Mouse (Mus musculus) gastrocnemius, postnatal 25 days (tissue): ENCODE results near the gene Kcnh2. TPM values are rescaled to one million over a fixed set of nuclear protein-coding genes. Genes with fewer than 3 reads are reported as not detected.

Experiments used
- DNase-seq: peaks from one replicate; pipeline ENCODE4 v3.0.0; 2022
- total RNA-seq, 2 experiments: library from RNA; stranded (reverse); gene quantifications; 1 replicate in 1 of 2; 2 replicates in 1 of 2; pipeline ENCODE4 v1.2.3; 2021

Gene Kcnh2
- total RNA-seq, 2 experiments from 2014 or later: 2.1 to 3.7 TPM

DNA sequence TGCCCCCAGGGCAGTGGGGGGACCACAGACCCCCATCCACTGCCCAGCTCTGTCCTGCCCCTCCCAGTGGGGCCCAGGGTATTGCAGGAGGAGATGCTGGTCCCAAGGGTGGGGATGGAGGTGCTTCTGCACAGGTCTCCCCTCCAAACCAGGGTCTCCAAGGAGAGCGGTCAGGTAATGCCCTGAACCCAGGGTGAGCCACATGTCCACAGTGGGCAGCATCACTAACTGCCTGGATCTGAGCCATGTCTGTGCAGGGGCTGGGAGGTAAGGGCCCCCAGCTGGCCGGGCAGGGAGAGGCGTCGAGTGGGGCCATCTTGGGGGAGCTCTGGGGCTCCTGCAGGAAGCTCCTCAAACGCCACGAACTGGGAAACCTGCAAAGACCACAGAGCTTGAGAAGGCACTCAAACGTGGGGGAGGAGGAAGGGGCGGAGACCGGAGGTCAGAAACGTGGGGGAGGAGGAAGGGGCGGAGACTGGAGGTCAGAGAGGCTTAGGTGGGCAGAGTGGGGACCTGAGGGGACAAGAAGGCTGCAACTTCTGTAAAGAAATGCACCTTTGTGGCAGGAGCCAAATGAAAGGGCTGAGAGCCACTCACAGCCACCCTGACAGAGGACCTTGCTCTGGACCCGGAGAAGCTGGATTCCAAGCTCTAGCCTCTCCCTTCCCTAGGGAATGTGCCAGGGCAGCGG, 31.5 kb downstream of the Kcnh2 start:
- DNase-seq: no peak

DNA sequence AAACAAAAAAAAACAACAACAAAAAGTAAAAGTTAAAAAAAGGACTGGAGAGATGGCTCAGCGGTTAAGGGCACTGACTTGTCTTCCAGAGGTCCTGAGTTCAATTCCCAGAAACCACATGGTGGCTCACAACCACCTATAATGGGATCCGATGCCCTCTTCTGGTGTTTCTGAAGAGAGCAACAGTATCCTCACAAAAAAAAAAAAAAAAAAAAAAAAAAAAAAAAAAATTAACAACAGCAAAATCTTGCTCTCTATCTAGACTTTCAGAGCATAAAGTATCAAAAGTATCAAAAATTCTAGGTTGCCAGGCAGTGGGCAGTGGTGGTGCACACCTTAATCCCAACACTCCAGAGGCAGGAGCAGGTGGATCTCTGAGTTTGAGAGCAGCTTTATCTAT, 42.2 kb downstream of the Kcnh2 start:
- no peak for DNase-seq

DNA sequence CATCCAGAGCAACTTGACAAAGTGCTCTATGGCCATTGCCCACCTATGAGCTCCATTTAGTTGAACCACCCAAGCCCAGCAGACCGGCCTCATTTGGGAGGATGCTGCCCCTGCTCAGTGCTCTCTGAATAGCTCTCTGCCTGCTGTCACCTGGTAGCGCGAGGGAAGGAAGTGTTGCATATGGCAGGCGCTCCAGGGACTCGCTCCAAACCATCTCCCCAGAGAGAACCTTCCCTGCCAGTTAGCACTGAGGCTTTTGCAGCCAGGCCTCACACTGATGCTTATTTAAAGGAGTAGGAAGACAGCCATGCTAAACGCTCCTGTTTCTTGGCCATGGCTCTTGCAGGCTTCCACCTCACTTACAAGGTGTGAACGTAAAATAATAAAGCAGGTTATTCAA, 42.8 kb downstream of the Kcnh2 start:
- no peak for DNase-seq

DNA sequence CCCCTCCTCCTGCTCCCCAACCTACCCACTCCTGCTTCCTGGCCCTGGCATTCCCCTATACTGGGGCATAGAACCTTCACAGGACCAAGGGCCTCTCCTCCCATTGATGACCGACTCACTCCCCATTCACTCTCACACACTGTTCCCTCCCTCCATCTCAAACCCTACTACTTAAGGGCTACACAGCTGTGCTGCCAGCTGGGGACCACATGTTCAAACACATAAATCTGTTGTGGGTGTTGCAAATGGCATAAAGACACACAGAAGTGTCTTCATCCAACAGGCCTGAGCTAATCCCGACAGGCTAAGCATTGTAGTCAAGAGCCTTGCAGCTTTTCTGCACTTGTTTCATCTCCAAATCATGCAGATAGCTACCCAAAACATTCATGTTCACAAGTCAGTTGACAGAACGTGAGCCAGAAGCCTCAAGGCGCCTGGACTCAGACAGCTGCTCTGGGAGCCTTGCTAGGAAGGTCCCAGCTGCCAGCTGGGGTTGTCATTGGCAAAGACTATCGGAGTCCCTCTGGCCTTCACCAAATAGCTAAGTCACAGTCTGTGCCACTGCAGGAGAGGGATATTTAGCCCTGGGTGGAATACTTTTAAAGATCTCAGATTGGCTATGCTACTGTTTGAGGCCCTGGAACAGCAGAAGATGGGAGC, 44.2 kb downstream of the Kcnh2 start:
- no peak for DNase-seq

DNA sequence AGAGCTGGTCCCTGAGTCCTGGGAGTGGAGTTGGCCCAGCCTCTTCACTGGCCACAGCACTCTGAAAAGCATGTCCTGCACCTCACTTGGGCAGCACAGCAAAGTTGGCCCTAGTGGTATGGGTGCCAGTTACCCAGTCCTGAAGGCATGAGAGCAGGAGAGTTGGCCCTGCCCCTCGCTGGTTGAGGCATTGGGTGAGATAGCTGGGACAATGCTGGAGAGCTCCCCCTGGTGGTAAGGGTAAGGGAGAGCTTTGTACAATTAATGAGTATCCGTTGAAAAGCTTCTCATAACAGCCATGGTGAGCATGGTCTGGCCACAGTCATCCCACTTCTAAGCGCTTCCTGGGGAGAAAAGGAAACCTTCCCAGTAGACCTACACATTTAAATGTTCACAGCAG, 48.2 kb downstream of the Kcnh2 start:
- DNase-seq: no peak

DNA sequence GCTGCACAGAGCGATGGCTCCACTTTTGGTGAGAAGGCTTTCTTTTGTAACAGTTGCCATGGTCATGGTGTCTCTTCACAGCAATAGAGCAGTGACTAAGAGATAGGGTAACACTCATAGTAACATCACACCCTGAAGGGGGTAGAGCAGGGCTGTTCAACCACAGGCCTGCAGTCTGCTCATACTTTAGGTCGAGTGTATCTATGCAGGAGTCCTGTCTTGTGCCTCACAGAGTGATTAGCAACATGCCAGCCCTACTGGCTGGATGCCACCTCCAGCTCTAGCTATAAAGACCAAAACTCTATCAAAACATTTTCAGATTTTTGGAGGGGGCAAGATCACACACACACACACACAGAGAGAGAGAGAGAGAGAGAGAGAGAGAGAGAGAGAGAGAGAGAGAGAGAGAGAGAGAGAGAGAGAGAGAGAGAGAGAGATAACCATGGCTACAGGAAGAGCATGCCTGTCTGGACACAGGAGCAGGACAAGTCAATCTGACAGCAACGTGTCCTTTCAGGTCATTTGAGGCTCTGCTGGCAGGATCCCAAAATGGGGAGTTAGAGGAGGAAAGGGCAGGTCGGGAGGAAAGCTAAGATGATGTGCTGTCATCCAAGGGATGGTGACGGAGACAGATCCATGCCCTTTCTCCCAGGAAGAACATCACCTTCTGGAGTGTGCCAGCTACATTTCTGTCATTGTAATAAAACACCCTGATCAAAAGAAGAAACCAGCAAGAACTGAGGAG, 51.4 kb downstream of the Kcnh2 start:
- DNase-seq: no peak

DNA sequence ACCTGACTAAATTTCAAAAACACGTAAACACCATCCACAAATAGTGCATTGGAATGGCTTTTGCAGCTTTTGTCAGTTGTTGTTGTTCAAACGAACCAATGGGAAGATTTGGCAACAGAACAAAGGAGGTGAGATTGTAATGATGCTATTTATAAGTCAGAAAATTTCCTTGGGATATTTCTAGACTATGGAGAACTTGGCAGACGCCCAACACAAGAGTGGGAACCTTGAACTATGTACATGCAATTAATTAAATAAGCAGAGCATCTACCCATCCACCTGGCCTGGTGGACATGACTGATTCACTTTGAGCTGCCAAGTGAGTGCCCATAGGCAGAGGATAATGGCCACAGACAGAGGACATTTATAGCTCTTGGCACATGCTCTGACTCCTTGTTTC, 59.5 kb downstream of the Kcnh2 start:
- DNase-seq: no peak

DNA sequence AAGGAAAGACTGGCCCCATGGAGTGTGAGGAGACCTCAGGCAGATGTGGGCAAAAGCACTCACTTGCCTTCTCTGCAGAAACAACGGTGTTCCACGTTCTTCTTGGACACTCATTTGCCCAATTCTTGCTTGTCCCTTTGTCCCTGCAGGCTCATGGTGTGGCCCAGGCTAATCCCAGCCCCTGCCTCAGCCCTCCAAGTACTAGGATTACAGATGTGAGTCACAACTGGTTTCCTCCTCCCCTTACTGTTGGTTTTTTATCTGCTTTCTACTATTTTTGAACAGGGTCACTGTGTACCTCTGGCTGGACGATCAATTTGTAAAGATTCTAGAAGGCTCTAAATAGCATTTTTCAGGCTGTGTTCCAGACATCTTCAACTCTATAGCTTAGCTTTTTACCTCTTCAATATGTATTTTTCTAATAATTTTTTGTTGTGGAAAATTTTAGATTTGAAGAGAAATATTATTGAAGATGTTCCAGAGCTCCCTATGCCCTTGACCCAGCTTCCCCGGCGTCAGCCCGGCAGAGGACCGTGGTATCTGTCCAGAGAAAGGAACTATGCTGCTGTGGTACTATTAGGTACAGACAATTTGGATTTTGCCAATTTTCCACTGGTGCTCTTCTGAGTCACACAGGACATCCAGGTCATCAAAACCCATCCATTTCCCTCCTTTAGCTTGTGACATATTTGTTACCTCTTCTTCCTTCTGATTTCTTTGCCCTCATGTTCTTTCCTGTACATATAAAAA, 65.0 kb downstream of the Kcnh2 start:
- no peak for DNase-seq

DNA sequence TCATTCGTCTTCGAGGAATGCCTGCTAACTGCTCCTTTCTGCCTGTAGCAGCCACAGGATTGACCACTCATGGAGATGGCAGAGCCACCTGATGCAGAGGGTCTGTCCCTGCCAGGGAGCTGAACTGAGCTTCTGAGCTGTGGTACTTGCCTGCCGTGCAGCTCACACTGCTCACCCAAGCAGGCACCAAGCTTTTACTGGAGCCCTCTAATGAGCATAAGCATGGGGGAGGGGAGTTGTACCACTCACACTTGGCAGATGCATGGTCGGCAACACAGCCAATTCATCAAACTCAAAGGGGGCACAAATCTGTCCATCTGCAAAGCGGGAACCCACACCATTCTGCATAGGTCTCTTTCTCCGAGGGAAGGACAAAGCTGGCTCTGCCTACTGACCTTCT, 67.3 kb downstream of the Kcnh2 start:
- DNase-seq: no peak

DNA sequence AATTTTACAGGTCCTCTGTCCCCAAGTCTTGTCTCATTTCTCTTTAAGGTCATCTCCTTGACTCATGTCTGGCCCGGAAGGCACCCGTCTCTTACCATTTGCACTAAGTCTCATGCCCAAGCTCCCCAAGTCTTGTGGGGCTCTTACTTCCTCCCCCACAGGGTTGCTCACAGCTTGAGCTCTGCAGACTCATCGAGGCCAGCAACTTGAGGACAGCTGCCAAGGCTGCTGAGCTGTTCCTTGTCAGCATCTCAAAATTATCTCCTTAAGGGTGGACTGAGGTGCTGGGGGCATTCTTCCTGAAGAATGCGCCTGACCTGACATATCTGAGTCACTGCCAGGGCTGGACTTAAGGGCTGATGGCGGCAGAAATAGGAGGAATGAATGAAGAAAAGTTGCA, 68.2 kb downstream of the Kcnh2 start:
- no peak for DNase-seq

DNA sequence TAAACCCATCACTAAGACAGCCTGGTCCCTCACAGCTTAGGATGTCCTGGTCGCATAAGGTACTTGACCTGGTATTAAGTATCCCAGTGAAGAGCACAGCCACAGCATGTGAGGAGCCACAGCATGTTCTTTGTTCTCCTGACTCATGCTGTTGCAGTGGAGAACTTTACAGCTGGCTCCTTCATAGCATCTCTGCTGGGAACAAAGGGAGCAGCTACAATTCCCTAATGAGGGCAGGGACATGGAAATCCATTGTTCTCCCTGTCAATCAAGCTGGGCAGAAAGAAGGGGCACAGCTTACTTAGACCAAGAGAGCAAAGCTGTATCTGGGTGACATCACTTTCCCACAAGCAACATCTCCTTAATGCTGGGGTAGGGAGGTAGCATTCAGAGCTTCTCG, 70.9 kb downstream of the Kcnh2 start:
- DNase-seq: no peak

DNA sequence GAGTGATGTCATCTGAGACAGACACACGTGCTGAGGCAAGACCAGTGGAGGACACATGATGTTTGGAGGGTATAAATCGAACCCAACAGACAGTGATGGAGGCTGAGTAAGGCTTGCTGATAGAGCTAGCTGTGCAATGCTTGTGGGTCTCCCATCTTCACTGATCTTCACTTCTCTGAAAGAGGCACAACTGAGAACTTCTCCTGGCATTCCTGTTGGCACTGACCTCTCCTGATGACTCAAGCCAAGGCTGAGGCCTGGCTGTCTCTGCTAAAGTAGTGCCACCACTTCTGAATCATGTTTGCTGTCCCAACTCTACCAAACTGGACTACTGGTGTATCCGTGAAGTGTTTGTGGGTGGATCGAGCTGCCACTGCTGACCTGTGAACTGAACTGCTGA, 71.9 kb downstream of the Kcnh2 start:
- no peak for DNase-seq

DNA sequence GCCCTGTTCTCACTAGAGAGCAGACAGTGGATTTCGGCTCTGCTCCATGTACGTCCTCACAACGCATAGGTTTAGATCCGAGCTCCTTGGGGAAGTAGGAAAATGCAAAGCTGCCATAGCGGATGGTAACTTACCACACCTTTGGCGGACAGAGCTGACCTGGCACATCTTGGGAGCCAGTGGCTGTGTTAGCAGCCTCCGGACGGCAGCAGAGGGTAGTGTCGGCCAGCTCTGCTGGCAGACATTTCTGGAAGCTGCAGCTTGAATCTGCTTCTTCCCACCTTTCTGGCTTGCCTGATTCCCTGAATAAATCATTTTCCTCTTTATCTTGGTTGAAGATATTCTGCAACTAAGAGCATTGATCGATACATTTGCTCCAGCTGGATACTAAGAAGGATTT, 73.2 kb downstream of the Kcnh2 start:
- DNase-seq: no peak

DNA sequence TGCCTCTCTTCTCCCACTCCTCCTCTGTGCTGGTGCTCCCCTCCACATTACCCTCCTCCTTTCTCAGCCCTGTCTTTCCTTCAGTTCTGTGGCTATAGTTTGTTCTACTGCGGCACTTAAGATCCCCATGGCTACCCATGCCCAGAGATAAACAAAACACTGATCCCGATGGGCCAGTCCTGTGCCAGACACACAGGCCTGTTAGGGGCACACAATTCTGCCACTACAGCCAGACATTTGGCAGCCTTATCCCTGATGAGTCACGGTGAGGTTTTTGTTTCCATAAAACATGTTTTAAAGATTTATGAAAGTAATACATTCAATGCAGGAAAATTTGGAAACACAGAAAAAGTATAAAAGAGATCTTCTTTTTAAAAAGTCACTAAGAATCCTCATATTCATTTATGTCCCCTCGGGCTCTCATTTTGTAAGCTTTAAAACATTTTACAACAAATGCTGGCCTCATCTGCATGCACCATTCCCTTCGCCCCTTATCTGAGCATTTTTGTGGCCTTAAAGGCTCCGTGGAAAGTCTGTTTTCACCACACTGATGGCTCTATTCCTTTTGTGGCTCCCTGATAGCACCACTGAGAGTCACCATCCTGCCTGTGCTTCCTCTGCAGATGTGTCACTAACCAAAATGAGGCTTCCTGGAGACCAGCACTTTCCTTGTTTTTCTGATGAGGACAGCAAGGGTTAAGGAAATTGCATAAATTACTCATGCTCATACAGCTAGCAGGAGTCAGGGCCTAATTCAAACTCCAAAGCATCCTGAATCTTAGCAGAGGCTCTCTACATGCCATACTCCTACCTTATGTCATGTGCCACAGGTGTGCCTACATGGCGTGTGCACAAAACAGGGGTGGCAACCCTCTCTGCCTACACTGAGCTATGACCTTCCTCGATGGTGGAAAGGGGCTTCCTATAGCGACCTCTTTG, 77.5 kb downstream of the Kcnh2 start:
- no peak for DNase-seq

DNA sequence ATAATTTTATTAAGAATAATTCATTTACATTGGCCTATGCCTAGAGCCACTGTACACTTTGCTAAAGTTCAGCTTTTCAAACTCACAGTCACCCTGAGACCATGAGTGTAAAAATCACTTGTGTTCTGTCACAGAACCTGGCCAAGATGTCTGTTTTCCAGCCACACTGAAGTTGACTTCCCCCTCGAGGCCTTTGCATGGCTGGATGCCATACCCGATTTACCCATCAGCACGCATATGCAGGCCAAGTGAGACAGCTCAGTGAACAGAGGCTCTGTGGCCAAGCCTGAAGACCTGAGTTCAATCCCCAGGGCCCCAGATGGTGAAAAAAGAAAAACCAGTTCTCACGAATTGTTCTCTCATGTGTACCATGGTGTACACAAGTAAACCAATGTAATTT, 80.5 kb downstream of the Kcnh2 start:
- DNase-seq: no peak

Other genes starting within 250 kb of the Kcnh2 start
- gene Nupl2, start 186.6 kb downstream of the Kcnh2 start, total RNA-seq: 1 to 10 TPM; 5.0 TPM
- gene Nos3, start 13.2 kb upstream of the Kcnh2 start, total RNA-seq: 1 to 10 TPM; 5.6 to 7.7 TPM
- under 1 TPM; 0.10 to 0.19 TPM for gene Atg9b, start 40.5 kb upstream of the Kcnh2 start, total RNA-seq
- 10 to 100 TPM; 33.1 to 40.2 TPM for gene Abcb8, start 42.1 kb upstream of the Kcnh2 start, total RNA-seq
- gene Asic3, start 61.8 kb upstream of the Kcnh2 start, total RNA-seq: under 1 TPM in 1 of 2 experiments, not detected in 1; 0.19 TPM
- 10 to 100 TPM; 11.7 to 13.7 TPM for gene Cdk5, start 71.9 kb upstream of the Kcnh2 start, total RNA-seq
- 10 to 100 TPM; 17.9 to 19.9 TPM for gene Slc4a2, start 72.2 kb upstream of the Kcnh2 start, total RNA-seq
- 100 to 1,000 TPM; 169 to 176 TPM for gene Fastk, start 93.7 kb upstream of the Kcnh2 start, total RNA-seq
- 10 to 100 TPM; 17.2 to 18.9 TPM for gene Tmub1, start 96.2 kb upstream of the Kcnh2 start, total RNA-seq
- 10 to 100 TPM; 52.4 to 56.0 TPM for gene Agap3, start 100.6 kb upstream of the Kcnh2 start, total RNA-seq
- not detected for gene Gbx1, start 175.6 kb upstream of the Kcnh2 start, total RNA-seq
- 10 to 100 TPM; 33.2 to 66.7 TPM for gene Asb10, start 189.4 kb upstream of the Kcnh2 start, total RNA-seq
- gene 4931409K22Rik, start 205.2 kb upstream of the Kcnh2 start, total RNA-seq: not detected
- 10 to 100 TPM; 88.0 to 97.0 TPM for gene Abcf2, start 225.9 kb upstream of the Kcnh2 start, total RNA-seq
- 1 to 10 TPM; 8.0 to 10.0 TPM for gene Chpf2, start 235.1 kb upstream of the Kcnh2 start, total RNA-seq